Mouse (Mus musculus): Measurements from ENCODE around the gene Ccnl2. TPM values are rescaled to one million over a fixed set of nuclear protein-coding genes. Genes with fewer than 3 reads are reported as not detected.

The Ccnl2 gene
- 83.7 and 89.3 TPM in 2 replicates for total RNA-seq (2017)

- ATAC-seq (replicated peaks; ENCODE audit: low read depth, poor library complexity, severe bottlenecking) = peak; percentile 99
These were observed at the start of gene Ccnl2 for GRCm38 (mm10) chr4:155811929-155812664. Ccnl2 (plus strand) TSS chr4:155812489.

GRCm38 (mm10) chr4:155769496-155769879 is 42.8 kb upstream of the Ccnl2 start:
- no peak for ATAC-seq (replicated peaks; ENCODE audit: low read depth, poor library complexity, severe bottlenecking)

GRCm38 (mm10) chr4:155769880-155770512 is 42.3 kb upstream of the Ccnl2 start:
- peak; percentile 79 for ATAC-seq (replicated peaks; ENCODE audit: low read depth, poor library complexity, severe bottlenecking)

- ATAC-seq (replicated peaks; ENCODE audit: low read depth, poor library complexity, severe bottlenecking) = no peak
These were observed 41.7 kb upstream of the Ccnl2 start for GRCm38 (mm10) chr4:155770626-155771025.

- ATAC-seq (replicated peaks; ENCODE audit: low read depth, poor library complexity, severe bottlenecking) = no peak
These were observed 40.6 kb upstream of the Ccnl2 start for GRCm38 (mm10) chr4:155771706-155772105.

- ATAC-seq (replicated peaks; ENCODE audit: low read depth, poor library complexity, severe bottlenecking) = no peak
These were observed 39.5 kb upstream of the Ccnl2 start for GRCm38 (mm10) chr4:155772786-155773185.

- no peak for ATAC-seq (replicated peaks; ENCODE audit: low read depth, poor library complexity, severe bottlenecking)
These were observed 38.8 kb upstream of the Ccnl2 start for GRCm38 (mm10) chr4:155773335-155774078.

GRCm38 (mm10) chr4:155774280-155774754 is 38.0 kb upstream of the Ccnl2 start, which contains the start of gene Vwa1:
Vwa1 (minus strand) TSS chr4:155774698.
- ATAC-seq (replicated peaks; ENCODE audit: low read depth, poor library complexity, severe bottlenecking) = peak; percentile 81

- ATAC-seq (replicated peaks; ENCODE audit: low read depth, poor library complexity, severe bottlenecking) = 0 out of 2 replicates have a peak, but pooled peaks have one; percentile 15
These were observed 37.1 kb upstream of the Ccnl2 start for GRCm38 (mm10) chr4:155774971-155775740.

- no peak for ATAC-seq (replicated peaks; ENCODE audit: low read depth, poor library complexity, severe bottlenecking)
These were observed 36.4 kb upstream of the Ccnl2 start for GRCm38 (mm10) chr4:155775855-155776254.

- ATAC-seq (replicated peaks; ENCODE audit: low read depth, poor library complexity, severe bottlenecking) = no peak
These were observed 35.5 kb upstream of the Ccnl2 start for GRCm38 (mm10) chr4:155776704-155777335.

GRCm38 (mm10) chr4:155777816-155778215 is 34.5 kb upstream of the Ccnl2 start:
- no peak for ATAC-seq (replicated peaks; ENCODE audit: low read depth, poor library complexity, severe bottlenecking)

GRCm38 (mm10) chr4:155779498-155779897 is 32.8 kb upstream of the Ccnl2 start:
- no peak for ATAC-seq (replicated peaks; ENCODE audit: low read depth, poor library complexity, severe bottlenecking)

- ATAC-seq (replicated peaks; ENCODE audit: low read depth, poor library complexity, severe bottlenecking) = no peak
These were observed 31.4 kb upstream of the Ccnl2 start for GRCm38 (mm10) chr4:155780895-155781294.

GRCm38 (mm10) chr4:155783486-155784080 is 28.7 kb upstream of the Ccnl2 start:
- ATAC-seq (replicated peaks; ENCODE audit: low read depth, poor library complexity, severe bottlenecking) = no peak

- ATAC-seq (replicated peaks; ENCODE audit: low read depth, poor library complexity, severe bottlenecking) = peak; percentile 71
These were observed 28.1 kb upstream of the Ccnl2 start for GRCm38 (mm10) chr4:155784081-155784701.

GRCm38 (mm10) chr4:155785246-155785645 is 27.0 kb upstream of the Ccnl2 start:
- no peak for ATAC-seq (replicated peaks; ENCODE audit: low read depth, poor library complexity, severe bottlenecking)

GRCm38 (mm10) chr4:155785819-155786218 is 26.5 kb upstream of the Ccnl2 start, which contains the start of gene Tmem88b:
Tmem88b (minus strand) TSS chr4:155785874.
- no peak for ATAC-seq (replicated peaks; ENCODE audit: low read depth, poor library complexity, severe bottlenecking)

- ATAC-seq (replicated peaks; ENCODE audit: low read depth, poor library complexity, severe bottlenecking) = peak; percentile 59
These were observed 24.0 kb upstream of the Ccnl2 start for GRCm38 (mm10) chr4:155788300-155788699.

Data from common myeloid progenitor, adult 5-6 weeks (primary cell).